Mouse (Mus musculus) gastrocnemius, postnatal 14 days (tissue): Measurements from ENCODE around the gene Ccm2l. TPM values are rescaled to one million over a fixed set of nuclear protein-coding genes. Genes with fewer than 3 reads are reported as not detected.
A peak's percentile ranks its signal among the peaks of the same experiment; 100 is the strongest.

Experiments used
- DNase-seq: peaks from one replicate; pipeline ENCODE4 v3.0.0; 2021; ENCODE audit warnings: mixed read lengths
- intact Hi-C: fragments of 180-260 bp; cut with DNase I; formaldehyde crosslinking; loops from one replicate; pipeline ENCODE4 v1.15.1; 2025; ENCODE audit warnings: low total_unique reads
- total RNA-seq, 2 experiments: library from RNA; stranded (reverse); gene quantifications; 2 replicates each; pipeline ENCODE4 v1.2.3; 2021

Ccm2l gene
- total RNA-seq, 2 experiments from 2014 or later = 5.9 to 9.1 TPM

GRCm38 (mm10) chr2:153084261-153084976, 18.7 kb downstream of the Ccm2l start:
- DNase-seq = no peak
- intact Hi-C loops = no loop called here

GRCm38 (mm10) chr2:153085556-153085955, 19.8 kb downstream of the Ccm2l start:
- intact Hi-C loops = no loop called here
- DNase-seq = no peak

- intact Hi-C loops = no loop called here
- no peak for DNase-seq
Measured at GRCm38 (mm10) chr2:153086166-153086565, 20.4 kb downstream of the Ccm2l start.

GRCm38 (mm10) chr2:153087091-153087490, 21.3 kb downstream of the Ccm2l start:
- no peak for DNase-seq
- intact Hi-C loops = no loop called here

- intact Hi-C loops = no loop called here
- no peak for DNase-seq
Measured at GRCm38 (mm10) chr2:153089316-153089715, 23.6 kb downstream of the Ccm2l start.

GRCm38 (mm10) chr2:153090551-153091165, 24.9 kb downstream of the Ccm2l start:
- DNase-seq = peak; percentile 12
- intact Hi-C loops = no loop called here

GRCm38 (mm10) chr2:153107046-153107766, 41.5 kb downstream of the Ccm2l start:
- DNase-seq = no peak
- intact Hi-C loops = no loop called here

GRCm38 (mm10) chr2:153107802-153108201, 42.0 kb downstream of the Ccm2l start:
- intact Hi-C loops = no loop called here
- no peak for DNase-seq

- intact Hi-C loops = no loop called here
- DNase-seq = peak; percentile 57
Measured at GRCm38 (mm10) chr2:153108313-153109264, 42.8 kb downstream of the Ccm2l start, which contains the start of gene Hck. Gene Hck (plus strand): TSS chr2:153108468.

GRCm38 (mm10) chr2:153109596-153109995, 43.8 kb downstream of the Ccm2l start:
- intact Hi-C loops = no loop called here
- DNase-seq = no peak

GRCm38 (mm10) chr2:153111298-153111697, 45.5 kb downstream of the Ccm2l start:
- intact Hi-C loops = no loop called here
- no peak for DNase-seq

GRCm38 (mm10) chr2:153115679-153116081, 49.9 kb downstream of the Ccm2l start:
- intact Hi-C loops = no loop called here
- no peak for DNase-seq

- intact Hi-C loops = no loop called here
- DNase-seq = no peak
Measured at GRCm38 (mm10) chr2:153117051-153117486, 51.3 kb downstream of the Ccm2l start.

GRCm38 (mm10) chr2:153119488-153119887, 53.7 kb downstream of the Ccm2l start:
- no peak for DNase-seq
- intact Hi-C loops = no loop called here

GRCm38 (mm10) chr2:153120126-153120525, 54.4 kb downstream of the Ccm2l start:
- no peak for DNase-seq
- intact Hi-C loops = no loop called here

GRCm38 (mm10) chr2:153121821-153122615, 56.3 kb downstream of the Ccm2l start:
- no peak for DNase-seq
- intact Hi-C loops = no loop called here

GRCm38 (mm10) chr2:153122701-153123100, 56.9 kb downstream of the Ccm2l start:
- intact Hi-C loops = no loop called here
- DNase-seq = no peak

- DNase-seq = no peak
- intact Hi-C loops = no loop called here
Measured at GRCm38 (mm10) chr2:153125875-153126274, 60.1 kb downstream of the Ccm2l start.

- intact Hi-C loops = no loop called here
- DNase-seq = no peak
Measured at GRCm38 (mm10) chr2:153131019-153131418, 65.3 kb downstream of the Ccm2l start.
